Mouse (Mus musculus) liver, embryonic 14.5 days (tissue): ENCODE measurements around the gene Glt1d1.

Source experiments
- CTCF ChIP-seq: IDR thresholded peaks from 2 replicates; pipeline ENCODE4 v1.5.1; 2016; ENCODE audit warnings: antibody characterized with exemption, low read depth, control low read depth
- EP300 ChIP-seq: IDR thresholded peaks from 2 replicates; pipeline ENCODE4 v1.6.1; 2016; ENCODE audit warnings: antibody characterized with exemption, low read depth

- TF ChIP-seq EP300 (no peak), CTCF (no peak)
These were observed 109.3 kb downstream of the Glt1d1 start for GRCm38 (mm10) chr5:127741331-127741730.
